Mouse (Mus musculus) c-Kit-negative CD71-positive TER-119-positive erythroid progenitor cells, embryonic 14.5 days (primary cell): ENCODE data around the gene Arfgap3.
A peak's percentile ranks its signal among the peaks of the same experiment; 100 is the strongest.

Experiments used
- DNase-seq: peaks from one replicate; pipeline ENCODE4 v3.0.0-alpha.2; 2013; ENCODE audit warnings: low read depth, low spot score

Arfgap3 gene

DNA sequence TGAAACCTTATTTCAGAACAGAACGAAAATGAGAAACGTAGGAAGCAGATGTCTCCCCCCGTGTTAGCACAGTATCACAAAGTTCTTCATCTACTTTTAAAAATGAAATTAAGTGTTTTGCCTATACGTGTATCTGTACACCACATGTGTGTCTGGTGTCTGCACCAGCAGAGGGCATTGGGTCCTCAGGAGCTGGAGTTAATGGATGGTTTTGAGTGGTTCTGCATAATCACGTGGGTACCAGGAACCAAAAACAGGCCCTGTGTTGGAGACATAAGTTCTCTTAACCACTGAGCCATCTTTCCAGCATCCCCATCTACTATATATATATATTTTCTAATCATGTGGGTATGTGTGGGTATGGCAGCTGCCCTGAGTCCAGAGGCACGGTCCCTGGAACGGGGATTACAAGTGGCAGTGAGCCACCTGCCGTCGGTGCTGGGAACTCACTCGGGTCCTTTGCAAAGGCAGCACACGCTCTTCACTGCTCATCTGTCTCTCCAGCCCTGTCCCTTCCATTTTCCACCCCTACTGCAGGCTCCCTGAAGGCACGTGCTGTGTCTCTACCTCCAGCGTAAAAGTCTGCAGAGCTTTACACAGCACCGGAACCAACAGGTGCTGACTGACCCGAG, 4.0 kb downstream of the Arfgap3 start:
- DNase-seq: no peak

DNA sequence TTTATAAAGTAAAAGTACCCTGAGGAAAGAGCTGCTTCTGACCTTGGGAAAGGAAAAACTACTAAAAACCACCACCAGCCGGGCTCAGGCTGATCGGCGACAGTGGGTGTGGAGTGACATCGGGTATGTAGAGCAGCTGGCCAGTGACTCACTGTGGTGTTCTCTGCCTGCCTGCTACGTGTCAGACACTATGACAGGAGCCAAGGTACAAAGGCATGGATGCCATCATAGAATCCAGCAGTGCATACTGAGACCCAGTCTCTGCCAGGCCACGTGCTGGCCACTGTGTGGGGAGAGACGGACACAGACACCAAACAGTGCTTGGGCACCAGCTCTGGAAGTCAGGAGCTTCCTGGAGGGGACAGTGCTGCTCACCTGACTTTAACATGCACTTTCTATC, 5.1 kb downstream of the Arfgap3 start:
- DNase-seq: no peak

DNA sequence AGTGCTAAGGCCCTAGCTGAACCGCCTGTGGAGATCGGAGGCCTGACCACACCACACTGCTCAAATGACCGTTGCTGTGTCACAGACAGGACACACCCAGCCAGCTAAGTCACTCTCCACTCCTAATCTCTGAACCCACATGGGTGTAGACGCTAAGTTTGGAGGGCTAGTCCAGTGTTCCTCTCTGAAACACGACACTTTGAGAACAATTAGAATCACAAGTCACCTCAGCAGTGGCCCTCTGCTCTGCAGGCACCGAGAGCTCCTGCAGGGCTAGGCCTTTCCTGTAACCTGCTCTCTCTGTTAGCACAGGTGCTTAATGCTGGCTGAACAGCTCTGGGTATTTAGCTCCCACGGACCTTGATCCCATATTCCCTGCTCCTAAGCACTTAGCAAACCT, 5.9 kb downstream of the Arfgap3 start:
- peak; percentile 64 for DNase-seq

DNA sequence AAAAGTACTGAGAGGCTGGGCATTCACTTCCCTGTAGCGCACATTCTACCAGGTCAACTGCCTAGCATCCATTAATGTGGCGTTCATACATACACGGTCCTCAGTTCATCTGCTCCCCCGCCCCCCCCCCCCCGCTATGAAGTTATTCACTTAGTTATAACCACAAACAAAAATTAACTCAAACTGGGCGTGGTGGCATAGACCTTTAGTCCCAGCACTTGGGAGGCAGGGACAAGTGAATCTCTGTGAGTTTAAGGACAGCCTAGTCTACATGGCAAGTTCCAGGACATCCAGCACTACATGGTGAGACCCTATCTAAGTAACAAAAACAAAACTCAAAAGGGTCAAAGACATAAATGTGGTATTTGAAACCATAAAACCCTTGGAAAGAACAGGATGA, 11.1 kb downstream of the Arfgap3 start:
- no peak for DNase-seq

DNA sequence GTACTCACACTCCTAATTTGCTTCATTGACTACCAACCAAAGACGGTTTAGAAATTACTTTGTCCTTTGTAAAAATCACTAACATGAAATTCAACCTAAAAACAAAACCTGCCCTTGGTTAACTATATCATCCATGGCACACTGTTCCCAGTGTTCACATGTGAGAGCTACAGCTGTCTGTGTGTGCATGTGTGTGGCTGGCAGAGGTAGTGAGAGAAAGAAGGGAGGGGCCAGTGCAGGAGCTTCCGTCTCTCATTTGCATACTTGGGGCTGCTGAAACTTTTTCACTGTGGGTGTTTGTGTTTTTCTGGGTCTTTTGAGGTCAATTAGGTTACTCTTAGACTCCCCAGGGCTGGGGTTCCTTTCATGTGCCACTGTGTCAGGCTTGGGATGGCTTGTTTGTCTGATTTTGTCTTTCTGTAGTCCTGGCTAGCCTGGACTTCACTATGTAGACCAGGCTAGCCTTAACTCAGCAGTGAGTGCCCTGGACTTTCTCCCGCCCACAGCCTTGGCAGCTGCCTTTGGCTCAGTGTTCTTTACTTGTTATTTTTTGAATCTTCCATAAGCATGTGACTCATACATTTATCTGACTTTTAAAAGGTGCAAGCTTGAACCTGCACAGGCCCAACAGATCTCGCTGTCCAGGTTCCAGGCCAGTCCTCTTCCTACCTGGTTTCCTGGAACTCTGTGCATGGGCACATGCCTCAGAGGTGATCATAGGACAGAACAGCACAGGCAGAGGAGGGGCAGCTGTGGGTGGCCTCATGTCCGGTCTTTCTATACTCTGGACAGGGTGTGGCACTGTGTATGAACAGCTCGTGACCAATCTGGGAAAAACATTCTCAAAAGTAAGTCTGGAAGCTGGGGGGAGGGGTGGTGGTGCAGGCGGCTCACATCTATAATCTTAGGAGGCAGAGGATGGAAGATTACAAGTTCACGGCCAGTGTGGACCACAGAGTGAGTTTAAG, 11.9 kb downstream of the Arfgap3 start:
- no peak for DNase-seq

DNA sequence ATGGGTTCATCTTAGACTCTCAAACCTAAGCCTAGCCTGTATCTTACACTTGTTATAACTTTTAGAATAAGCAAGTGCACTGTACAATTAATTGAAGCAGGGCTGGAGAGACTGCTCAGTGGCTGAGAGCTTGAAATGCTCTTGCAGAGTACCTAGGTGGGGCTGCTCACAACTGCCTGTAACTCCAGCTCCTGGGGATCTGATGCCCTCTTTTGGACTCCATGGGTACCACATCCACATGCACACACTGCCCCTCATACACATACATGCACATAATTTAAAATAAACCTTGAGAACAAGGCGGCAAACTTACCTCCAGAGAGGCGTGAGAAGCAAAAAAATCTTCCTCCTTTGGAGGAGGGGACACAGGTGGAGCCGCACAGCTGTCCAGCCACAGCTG, 17.7 kb downstream of the Arfgap3 start:
- no peak for DNase-seq

DNA sequence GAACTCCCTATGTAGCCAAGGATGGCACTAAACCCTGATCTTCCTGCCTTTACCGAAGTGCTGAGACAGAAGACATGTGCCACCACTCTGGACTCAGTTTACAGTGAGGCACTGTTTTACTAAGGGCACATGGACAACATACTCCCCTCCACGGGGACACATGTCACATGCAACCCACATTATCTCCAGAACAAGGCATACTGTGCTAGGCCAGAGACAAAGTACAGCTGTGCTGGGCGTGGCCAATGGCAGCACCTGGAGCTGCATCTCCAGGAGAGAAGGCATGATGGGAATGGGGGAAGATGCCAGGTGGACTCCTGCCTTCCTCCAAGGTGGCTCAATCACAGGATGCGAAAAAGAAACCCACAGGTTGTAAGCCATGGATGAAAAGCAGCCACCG, 21.1 kb downstream of the Arfgap3 start:
- no peak for DNase-seq

DNA sequence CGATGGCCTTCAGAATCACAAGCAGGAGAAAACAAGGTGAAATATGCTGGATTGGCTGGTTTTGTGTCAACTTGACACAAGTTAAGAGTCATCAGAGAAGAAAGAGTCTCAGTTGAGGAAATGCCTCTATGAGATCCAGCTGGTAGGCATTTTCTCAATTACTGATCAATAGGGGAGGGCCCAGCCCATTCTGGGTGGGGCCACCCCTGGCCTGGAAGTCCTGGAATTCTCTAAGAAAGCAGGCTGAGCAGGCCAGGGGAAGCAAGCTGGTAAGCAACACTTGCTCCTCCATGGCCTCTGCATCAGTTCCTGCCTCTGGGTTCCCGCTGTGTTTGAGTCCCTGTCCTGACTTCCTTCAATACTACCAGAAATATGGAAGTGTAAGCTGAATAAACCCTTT, 27.0 kb downstream of the Arfgap3 start:
- no peak for DNase-seq

DNA sequence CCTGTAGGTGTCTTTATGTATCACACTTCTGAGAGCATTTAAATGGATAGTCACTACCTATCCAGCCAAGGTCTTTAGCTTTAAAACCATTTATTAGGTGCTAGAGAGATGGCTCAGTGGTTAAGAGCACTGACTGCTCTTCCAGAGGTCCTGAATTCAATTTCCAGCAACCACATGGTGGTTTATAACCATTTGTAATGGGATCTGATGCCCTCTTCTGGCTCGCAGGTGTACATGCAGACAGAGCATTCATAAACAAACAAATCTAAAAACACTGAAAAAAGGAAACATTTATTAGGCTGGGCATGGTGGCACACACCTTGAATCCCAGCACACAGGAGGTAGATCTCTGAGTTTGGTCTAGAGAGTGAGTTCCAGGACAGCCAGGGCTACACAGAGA, 35.1 kb downstream of the Arfgap3 start:
- DNase-seq: no peak

DNA sequence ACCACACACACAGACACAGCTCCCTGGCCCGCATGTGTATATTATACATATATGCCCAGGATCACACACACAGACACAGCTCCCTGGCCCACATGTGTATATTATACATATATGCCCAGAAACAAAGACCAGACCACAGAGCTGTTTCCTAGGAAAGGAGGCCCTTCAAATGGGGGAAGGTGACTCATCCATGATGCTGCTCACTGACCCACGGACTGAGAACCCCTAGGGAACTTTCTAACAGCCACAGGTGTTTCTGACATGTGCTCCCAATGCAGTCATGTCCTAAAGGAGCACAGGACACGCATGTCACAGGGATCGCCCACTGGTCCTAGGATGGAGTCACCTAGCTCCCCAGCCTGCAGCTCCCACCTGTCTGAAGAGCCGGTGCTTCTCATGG, 40.2 kb downstream of the Arfgap3 start:
- DNase-seq: no peak

DNA sequence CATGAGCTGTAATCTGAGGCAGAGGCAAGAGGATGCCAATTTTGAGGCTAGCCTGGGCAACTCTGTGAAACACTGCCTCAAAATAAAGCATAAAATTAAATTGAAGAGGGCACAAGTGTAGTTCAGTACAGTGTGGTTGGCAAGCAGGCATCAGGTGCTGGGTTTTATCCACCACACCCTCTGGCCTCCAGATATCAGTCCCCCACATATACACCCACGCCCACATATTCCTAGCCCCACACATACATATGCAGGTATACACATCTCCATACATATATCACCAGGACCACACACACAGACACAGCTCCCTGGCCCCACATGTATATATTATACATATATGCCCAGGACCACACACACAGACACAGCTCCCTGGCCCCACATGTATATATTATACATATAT, 41.3 kb downstream of the Arfgap3 start:
- peak; percentile 47 for DNase-seq

DNA sequence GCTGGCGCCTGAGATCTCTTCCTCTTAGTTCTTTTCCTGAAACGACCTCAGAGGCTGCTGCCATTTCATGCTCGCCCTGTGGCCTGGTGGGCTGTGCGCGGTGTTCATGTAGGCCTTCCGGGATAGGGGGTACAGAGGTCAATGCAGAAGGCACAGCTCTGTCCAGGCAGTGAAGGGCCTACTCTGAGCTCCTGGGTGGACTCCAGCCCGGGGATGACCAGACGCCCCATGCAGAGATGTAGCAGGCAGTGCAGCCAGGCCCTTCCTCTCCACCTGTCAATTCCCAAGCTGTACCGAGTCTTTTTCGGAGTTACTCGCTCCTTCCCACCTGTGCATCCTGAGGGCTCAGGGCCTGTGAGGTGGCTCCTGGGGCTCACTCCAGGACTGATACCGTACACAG, 43.9 kb downstream of the Arfgap3 start:
- no peak for DNase-seq

DNA sequence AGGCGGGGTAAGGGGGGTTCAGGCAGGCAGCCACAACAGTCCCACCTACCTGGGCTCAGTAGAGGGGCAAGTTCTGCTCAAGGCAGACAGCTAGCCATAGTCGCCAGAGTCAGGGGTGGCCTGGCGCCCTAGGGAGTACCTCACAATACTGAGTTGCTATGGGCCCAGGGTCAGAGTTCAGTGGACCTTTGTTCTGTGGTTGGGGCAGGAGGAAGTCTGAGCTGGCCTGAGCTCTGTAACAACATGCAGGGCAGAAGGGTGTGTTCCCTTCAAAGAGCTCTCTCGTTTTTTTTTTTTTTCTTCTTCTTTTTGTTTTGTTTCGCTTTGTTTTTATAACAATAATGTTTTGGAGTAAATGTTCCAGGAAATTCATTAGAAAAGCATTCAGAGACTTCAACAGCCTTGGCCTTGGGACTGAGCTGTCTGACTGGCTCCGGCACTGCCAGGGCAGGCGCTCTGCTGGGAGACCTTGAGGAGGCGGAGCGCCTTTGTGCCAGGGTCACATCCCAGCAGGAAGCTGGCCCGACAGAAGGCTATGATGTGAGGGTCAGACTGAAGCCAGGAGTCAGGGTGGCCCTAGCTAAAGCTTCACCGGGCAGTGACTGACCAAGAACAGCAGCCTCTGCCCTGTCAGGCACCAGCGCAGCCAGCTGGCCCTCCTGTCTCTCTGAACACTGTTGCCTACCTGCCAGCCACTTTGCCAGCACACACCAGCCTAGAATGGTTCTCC, 44.7 kb downstream of the Arfgap3 start:
- no peak for DNase-seq

DNA sequence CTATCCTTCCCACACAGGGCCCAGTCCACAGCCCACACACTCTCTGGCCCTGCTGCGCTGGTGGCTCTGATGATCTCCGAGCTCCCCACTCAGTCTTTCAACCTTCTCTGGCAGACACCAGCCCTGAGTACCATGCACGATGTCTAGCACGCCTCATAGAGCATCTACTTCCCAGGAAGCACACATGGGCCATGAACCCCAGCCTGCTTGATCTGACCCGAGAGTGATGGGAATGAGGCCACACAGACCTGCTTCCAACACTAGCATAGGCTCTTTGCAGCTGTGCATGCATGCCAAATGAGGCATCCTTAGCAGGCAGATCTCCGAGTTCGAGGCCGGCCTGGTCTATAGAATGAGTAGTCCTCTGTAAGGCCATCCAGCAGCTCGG, 45.2 kb downstream of the Arfgap3 start:
- DNase-seq: no peak

DNA sequence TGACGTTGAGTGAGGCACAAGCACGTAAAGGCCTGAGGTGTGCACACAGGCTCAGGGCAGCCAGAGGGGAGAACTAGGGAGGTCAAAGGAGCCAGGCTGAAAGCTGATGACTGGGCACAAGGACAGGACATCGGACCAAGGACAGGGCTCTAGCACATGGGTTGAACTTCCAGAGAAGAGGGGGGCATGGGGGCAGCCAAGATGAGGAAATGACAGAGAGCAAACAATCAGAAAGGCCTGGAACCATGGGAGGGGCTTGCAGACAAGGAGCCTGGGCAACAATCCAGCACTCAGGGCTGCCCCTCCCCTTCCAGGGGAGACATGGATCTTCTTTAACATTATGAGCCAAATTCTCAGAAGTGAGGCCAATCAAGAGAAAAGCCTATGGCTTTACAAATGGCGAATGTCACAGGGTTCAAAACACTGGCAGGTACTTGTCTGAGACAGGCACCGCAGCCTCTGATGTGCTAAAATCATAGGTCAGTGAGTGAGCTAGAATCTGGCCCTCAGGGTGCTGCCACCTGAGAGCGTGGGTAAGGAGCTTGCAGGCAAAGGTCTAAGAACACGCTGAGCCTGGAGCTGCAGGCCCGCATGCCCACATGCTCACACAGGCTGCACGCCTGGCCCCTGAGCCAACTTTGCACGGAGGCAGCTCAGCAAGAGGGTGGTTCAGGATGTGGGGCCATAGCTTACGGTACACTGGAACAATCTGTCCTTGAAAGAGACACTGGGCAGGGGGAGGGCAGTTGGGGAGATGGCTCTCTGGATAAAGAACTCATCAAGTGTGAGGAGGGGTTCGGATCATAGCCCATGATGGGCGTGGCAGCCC, 46.2 kb downstream of the Arfgap3 start:
- DNase-seq: no peak

DNA sequence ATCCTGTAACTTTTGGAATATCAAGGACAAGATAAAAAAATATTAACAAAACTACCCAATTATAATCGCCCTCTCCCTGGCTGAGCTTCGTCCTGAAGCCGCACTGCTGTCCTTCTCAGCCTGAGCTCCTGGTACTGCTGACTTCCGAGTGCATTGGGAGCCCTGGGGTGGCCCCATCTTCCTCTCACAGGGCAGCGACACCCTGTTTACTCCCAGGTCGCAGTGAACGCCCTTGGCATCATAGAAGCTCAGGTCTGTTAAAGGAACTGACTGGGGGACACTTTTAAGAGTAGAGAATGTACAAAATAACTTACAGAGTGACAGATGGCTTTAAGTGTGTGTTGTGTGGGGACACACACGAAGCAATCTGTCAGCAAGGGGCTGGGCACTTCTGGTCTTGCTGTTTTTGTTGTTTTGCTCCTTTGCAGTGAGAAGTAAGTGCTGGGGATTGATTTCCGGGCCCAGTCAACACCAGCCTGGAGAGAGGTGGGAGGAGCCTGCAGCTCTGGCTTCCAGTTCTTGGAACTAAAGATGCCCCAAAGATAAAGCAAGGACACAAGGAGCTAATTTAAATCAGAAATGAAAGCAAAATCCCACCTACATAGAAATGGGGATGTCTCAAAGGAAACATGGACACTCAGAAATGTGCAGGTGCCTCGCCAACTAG, 50.0 kb downstream of the Arfgap3 start:
- DNase-seq: no peak

DNA sequence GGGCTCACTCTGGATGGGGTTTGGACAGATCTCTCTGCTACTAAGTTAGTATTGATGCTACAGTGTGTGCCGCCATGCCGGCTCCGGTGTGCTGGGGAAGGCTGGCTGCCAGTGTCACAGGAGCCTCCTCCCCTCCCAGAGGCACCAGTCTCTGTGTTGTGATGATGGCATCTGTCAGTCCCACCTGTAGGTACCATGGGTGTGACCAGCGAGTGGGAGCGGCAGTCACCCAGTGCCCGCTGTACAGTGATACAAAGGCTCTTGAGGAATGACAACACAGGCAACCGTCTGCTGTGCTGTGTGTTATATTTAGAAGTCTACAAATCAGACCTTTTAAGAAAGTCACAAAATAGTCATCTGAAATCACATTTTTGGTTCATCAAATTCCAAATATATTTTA, 50.6 kb downstream of the Arfgap3 start:
- no peak for DNase-seq

DNA sequence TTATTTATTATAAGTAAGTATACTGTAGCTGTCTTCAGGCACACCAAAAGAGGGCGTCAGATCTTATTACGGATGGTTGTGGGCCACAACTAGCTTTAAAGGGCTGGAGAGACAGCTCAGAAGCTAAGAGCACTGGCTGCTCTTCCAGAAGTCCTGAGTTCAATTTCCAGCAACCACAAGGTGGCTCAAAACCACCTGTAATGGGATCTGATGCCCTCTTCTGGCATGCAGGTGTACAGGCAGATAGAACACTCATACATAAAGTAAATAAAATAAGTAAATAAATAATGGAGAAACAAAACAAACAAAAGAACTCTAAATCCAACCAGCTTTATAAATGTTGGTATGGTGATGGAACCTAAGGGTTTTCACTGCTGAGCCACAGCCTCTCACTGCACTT, 51.2 kb downstream of the Arfgap3 start:
- no peak for DNase-seq

DNA sequence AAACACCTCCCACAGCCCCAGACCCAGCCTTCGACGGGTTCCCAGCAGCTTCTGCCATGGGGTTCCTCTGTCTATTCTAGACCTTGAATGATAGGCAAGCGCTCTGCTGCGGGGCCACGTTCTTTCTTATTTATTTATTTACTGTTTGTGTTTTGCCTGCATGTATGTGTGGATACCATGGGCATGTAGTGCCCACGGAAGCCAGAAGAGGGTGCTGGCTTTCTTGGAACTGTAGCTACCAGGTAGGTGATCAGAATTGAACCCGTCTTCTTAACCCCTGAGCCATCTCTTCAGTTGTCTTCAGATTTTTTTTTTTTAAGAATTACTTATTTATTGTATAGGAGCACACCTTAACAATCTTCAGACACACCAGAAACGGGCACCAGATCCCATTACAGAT, 51.7 kb downstream of the Arfgap3 start:
- DNase-seq: no peak

DNA sequence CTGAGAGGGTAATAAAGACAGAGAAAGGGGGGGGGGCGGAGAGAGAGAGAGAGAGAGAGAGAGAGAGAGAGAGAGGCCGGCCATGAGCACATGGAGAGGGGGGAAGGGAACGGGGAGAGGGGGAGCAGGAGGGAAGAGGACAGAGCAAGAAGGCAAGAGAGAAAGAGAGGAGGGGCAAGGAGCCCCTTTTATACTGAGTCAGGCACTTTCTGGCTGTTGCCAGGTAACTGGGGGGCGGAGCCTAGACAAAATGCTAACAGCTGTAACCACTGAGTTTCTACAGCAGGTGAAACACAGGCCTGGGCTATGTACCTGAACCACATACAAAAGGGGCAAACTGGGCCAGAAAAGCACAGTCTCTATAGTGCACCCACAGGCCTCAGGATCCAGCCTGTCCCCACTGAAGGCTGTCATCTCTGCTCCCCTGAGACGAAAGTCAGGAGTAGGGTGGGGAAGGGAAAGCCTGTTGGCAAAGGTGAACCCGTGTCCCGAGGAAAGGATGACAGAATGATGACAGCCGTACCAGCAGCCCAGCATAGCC, 53.2 kb downstream of the Arfgap3 start:
- no peak for DNase-seq

DNA sequence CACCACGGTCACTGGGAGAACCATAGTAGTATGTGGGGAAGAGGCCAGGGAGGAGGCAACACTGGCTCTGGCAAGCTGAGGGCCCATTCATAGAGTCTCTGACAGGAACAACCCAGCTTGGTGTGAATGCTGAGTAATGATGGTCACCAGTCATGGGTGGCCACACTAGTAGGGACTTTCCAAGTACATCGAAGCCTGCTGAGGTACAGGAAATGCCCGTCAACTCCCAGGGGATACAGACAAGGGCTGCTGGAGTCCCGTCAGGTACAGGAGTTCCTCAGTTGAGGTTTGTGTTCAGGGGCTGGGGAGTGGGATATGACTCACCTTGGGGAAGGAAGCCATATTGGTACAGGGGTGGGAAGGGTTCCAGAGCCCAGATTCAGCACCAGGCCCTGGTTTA, 54.0 kb downstream of the Arfgap3 start:
- DNase-seq: no peak
